Mouse (Mus musculus): ENCODE measurements around the gene Prss2. TPM values are rescaled to one million over a fixed set of nuclear protein-coding genes. Genes with fewer than 3 reads are reported as not detected.
A peak's percentile ranks its signal among the peaks of the same experiment; 100 is the strongest.
"Not testable (repeated sequence)": the region's sequence is repeated elsewhere in the genome, so short reads cannot be mapped to it uniquely, and the experiment has no call there.

The Prss2 gene
- polyA plus RNA-seq, 1 experiment, result 0.16 TPM

GRCm38 (mm10) chr6:41554295-41555169 is 32.9 kb downstream of the Prss2 start:
- no peak for DNase-seq (ENCODE audit: extremely low spot score in 1 of 2, low spot score in 1 of 2)

- peak in 1 of 2 experiments; percentile 48 for DNase-seq (ENCODE audit: extremely low spot score in 1 of 2, low spot score in 1 of 2)
Measured at GRCm38 (mm10) chr6:41556389-41556788, 34.8 kb downstream of the Prss2 start.

GRCm38 (mm10) chr6:41557468-41557867 is 35.9 kb downstream of the Prss2 start:
- no peak for DNase-seq (ENCODE audit: extremely low spot score in 1 of 2, low spot score in 1 of 2)

DNA sequence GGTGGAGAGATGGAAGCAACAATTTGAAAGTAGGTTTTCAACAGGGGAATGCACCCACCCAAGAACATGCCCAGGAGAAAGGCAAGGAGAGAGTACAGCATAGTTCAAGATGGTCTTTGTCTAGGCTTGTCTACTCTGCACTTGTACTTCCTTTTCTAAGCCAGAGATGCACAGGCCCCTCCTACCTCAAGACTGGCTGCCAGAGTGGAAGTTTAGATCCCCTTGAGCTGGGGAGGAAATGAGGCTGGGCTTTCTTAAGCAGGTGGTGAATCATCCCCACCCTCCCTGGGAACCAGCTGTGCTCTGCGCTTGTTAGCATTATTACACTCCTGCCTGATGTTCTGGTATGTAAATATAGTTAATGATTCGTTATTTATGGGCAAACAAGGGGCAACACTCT is 36.7 kb downstream of the Prss2 start:
- DNase-seq (ENCODE audit: extremely low spot score in 1 of 2, low spot score in 1 of 2), result no peak

GRCm38 (mm10) chr6:41559331-41559730 is 37.7 kb downstream of the Prss2 start:
- no peak for DNase-seq (ENCODE audit: extremely low spot score in 1 of 2, low spot score in 1 of 2)

DNA sequence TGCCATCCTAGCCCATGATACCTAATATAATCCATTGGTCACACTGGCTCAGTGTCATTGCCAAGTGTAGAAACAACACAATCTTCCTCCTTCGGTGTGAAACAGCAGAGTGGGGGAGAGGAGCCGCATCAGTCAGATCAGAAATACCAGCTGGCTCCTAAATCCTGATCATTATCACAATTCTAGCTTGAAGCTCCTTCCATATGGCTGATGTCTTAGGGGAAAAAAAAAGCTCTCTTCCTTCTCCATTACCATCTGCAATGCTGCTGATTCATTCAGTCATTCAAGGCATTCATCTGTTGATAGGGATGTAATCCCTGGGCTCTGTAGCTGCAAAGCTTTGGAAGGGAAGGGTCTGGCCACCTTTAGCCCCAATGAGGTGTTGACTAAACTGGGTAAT is 38.7 kb downstream of the Prss2 start:
- peak in 1 of 2 experiments; percentile 67 for DNase-seq (ENCODE audit: extremely low spot score in 1 of 2, low spot score in 1 of 2)

DNA sequence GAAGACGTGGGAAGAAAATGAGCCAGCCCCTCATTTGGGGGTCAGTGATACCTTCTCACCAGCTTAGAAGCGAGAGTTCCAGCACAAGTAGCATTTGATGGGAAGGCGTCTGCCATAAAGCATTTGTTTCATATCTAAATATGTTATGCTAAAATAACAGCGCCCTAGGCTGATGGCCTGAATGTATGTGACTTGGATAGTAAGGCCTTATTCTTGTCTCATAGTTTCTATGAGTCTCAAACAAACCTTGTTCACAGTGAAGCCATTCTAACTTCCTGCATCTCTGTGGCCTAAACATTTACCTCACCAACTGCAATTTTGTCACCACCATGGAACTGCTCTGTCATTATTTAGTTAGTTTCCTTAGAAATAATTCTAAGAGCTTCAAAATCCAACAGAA is 41.0 kb downstream of the Prss2 start:
- DNase-seq (ENCODE audit: extremely low spot score in 1 of 2, low spot score in 1 of 2), result no peak

DNA sequence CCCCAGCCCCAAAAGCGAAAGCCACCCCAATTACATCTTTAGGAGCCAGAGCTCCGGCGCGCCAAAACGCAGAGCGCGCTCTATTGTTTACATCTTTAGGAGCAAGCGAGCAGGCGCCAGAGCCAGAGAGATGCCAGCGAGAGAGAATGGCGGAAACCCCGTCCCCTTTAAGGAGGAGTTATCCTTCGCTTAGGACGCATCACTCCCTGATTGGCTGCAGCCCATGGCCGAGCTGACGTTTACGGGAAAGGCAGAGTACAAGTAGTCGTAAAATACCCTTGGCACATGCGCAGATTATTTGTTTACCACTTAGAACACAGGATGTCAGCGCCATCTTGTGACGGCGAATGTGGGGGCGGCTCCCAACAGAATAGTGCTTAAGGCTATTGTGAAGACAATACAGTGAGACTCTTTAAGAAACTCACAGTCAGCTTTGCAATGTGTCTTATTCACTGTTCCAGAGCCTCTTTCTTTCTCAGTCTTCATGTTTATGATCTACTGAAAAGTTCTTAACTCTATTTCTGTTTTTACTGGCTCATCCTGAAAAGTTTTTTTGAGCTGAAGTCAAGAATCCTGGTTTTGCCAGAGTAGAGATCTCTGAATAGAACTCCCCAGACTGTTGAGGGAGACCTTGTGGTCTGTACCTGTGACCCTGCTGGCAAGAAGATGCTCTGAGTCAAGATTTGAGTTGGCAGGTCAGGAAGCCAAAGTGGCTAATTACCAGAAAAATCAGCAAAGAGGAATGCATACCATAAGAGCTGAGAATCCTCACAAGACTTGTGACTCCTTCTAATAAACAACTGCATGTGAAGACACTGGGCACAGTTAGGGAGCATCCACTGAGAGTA is 41.7 kb downstream of the Prss2 start:
- not testable (repeated sequence) for DNase-seq (ENCODE audit: extremely low spot score in 1 of 2, low spot score in 1 of 2)

- DNase-seq (ENCODE audit: extremely low spot score in 1 of 2, low spot score in 1 of 2), result no peak
Measured at GRCm38 (mm10) chr6:41565261-41565660, 43.7 kb downstream of the Prss2 start.

- no peak for DNase-seq (ENCODE audit: extremely low spot score in 1 of 2, low spot score in 1 of 2)
Measured at GRCm38 (mm10) chr6:41566965-41567364, 45.4 kb downstream of the Prss2 start.

DNA sequence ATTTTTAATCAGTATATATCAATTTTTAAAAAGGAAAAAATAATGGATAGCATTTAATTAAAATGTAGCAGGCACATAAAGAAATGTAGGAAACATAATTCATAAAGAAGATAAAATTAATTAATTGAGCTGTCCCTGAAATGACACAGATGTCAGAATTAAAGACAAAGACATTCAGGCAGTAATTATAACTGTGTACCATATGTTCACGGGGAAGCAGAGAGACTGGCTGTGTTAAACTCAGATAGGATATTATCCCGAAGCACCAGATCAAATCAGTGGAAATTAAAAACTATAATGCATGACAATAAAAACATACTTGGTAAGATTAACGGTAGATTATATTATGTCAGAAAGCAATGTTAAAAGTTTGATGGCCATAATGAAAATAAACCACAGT is 47.5 kb downstream of the Prss2 start:
- no peak for DNase-seq (ENCODE audit: extremely low spot score in 1 of 2, low spot score in 1 of 2)

Other genes with a start within 250 kb of the Prss2 start
- 0.19 TPM in 1 of 2 replicates, not detected in the other for gene Try4, start 219.5 kb upstream of the Prss2 start, polyA plus RNA-seq (2012; rRNA removed)
- gene Try5, start 204.9 kb upstream of the Prss2 start, polyA plus RNA-seq (2012; rRNA removed), result not detected in 2 replicates
- not detected in 2 replicates for gene Try10, start 167.7 kb upstream of the Prss2 start, polyA plus RNA-seq (2012; rRNA removed)
- not detected in 2 replicates for gene Prss3, start 144.1 kb upstream of the Prss2 start, polyA plus RNA-seq (2012; rRNA removed)
- gene Gm5771, start 129.4 kb upstream of the Prss2 start, polyA plus RNA-seq (2012; rRNA removed), result not detected in 2 replicates
- 1.8 and 2.3 TPM in 2 replicates for gene Gm10334, start 75.6 kb upstream of the Prss2 start, polyA plus RNA-seq (2012; rRNA removed)
- not detected in 2 replicates for gene Prss1, start 62.9 kb upstream of the Prss2 start, polyA plus RNA-seq (2012; rRNA removed)
- 76.3 and 108 TPM in 2 replicates for gene Ephb6, start 83.7 kb downstream of the Prss2 start, polyA plus RNA-seq (2012; rRNA removed)
- 0.72 and 0.74 TPM in 2 replicates for gene Trpv6, start 114.6 kb downstream of the Prss2 start, polyA plus RNA-seq (2012; rRNA removed)
- gene Trpv5, start 159.0 kb downstream of the Prss2 start, polyA plus RNA-seq (2012; rRNA removed), result not detected in 2 replicates
- gene Llcfc1, start 162.6 kb downstream of the Prss2 start, polyA plus RNA-seq (2012; rRNA removed), result not detected in 2 replicates
- gene Kel, start 182.6 kb downstream of the Prss2 start, polyA plus RNA-seq (2012; rRNA removed), result 0.08 and 0.13 TPM in 2 replicates

All from frontal cortex, adult 2 months (tissue).